Mouse (Mus musculus) olfactory bulb, adult 2 months (tissue): Measurements from ENCODE around the gene Olfr560.

Source experiments
- CTCF ChIP-seq: fragments of 200-500 bp; IDR thresholded peaks from 2 replicates; pipeline ENCODE4 v1.5.1; 2012; ENCODE audit warnings: low read depth, mild to moderate bottlenecking, low read length, moderate library complexity; ENCODE audit not compliant: insufficient read depth
- POLR2A ChIP-seq: fragments of 200-500 bp; IDR thresholded peaks from 2 replicates; pipeline ENCODE4 v1.6.1; 2012; ENCODE audit warnings: mild to moderate bottlenecking, low read depth, low read length, moderate library complexity; ENCODE audit not compliant: insufficient read depth

DNA sequence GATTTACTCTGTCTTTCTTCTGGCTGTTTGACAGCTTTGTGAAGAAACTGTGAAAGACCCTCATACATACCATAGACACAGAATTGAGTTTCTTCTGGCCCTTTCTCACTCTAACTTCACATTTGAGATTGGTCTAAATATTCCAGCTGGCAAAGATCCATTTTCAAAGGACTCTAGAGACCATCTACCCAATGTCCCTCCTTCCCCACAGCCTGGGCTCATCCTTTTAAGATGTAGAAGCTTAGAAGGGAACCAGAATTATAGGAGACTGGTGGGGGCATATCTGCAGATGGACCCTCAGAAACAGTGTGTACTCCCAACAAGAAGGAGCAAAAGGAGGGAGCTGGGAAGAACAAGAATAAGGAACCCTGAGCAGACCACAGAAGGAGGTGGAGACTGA, 57.3 kb downstream of the Olfr560 start, which contains the start of gene Olfr558:
- TF ChIP-seq CTCF, result no peak
- TF ChIP-seq POLR2A, result no peak
